Mouse (Mus musculus): ENCODE measurements around the gene Tmem108. TPM values are rescaled to one million over a fixed set of nuclear protein-coding genes. Genes with fewer than 3 reads are reported as not detected.

Tmem108 gene
- 1 to 10 TPM; 3.7 TPM for total RNA-seq (2021)
- long read RNA-seq, experiment 1 = 0 reads
- long read RNA-seq, experiment 2, partial matches to known transcripts = 0 of 2 reads
- long read RNA-seq, experiment 2, other reads (novel, unspliced or antisense) = 1 of 2 reads

GRCm38 (mm10) chr9:103761647-103762084, at the start of gene Tmem108:
TSS of gene Tmem108 (minus strand) at chr9:103761837.
- DNase-seq = peak; percentile 93 to 95

GRCm38 (mm10) chr9:103789029-103789428, 27.4 kb upstream of the Tmem108 start:
- DNase-seq = no peak

GRCm38 (mm10) chr9:103784156-103784555, 22.5 kb upstream of the Tmem108 start:
- no peak for DNase-seq

- DNase-seq = no peak
These were observed 21.6 kb upstream of the Tmem108 start for GRCm38 (mm10) chr9:103783276-103783675.

GRCm38 (mm10) chr9:103782306-103782705, 20.7 kb upstream of the Tmem108 start:
- DNase-seq = no peak

GRCm38 (mm10) chr9:103781407-103781806, 19.8 kb upstream of the Tmem108 start:
- DNase-seq = no peak

GRCm38 (mm10) chr9:103780598-103780997, 19.0 kb upstream of the Tmem108 start:
- no peak for DNase-seq

GRCm38 (mm10) chr9:103778185-103778584, 16.5 kb upstream of the Tmem108 start:
- DNase-seq = no peak

GRCm38 (mm10) chr9:103761151-103761571, 476 bp downstream of the Tmem108 start:
- DNase-seq = peak in 1 of 2 experiments; percentile 40

- no peak for DNase-seq
These were observed 1.3 kb downstream of the Tmem108 start for GRCm38 (mm10) chr9:103760356-103760755.

GRCm38 (mm10) chr9:103759829-103760228, 1.8 kb downstream of the Tmem108 start:
- no peak for DNase-seq

GRCm38 (mm10) chr9:103758930-103759695, 2.5 kb downstream of the Tmem108 start:
- peak; percentile 82 to 84 for DNase-seq

GRCm38 (mm10) chr9:103758246-103758645, 3.4 kb downstream of the Tmem108 start:
- DNase-seq = no peak

- no peak for DNase-seq
These were observed 9.0 kb downstream of the Tmem108 start for GRCm38 (mm10) chr9:103752618-103753017.

- no peak for DNase-seq
These were observed 10.1 kb downstream of the Tmem108 start for GRCm38 (mm10) chr9:103751568-103751967.

- peak; percentile 23 to 53 for DNase-seq
These were observed 11.1 kb downstream of the Tmem108 start for GRCm38 (mm10) chr9:103750491-103750890.

GRCm38 (mm10) chr9:103746598-103746997, 15.0 kb downstream of the Tmem108 start:
- no peak for DNase-seq

- no peak for DNase-seq
These were observed 21.5 kb downstream of the Tmem108 start for GRCm38 (mm10) chr9:103740145-103740544.

GRCm38 (mm10) chr9:103739062-103739461, 22.6 kb downstream of the Tmem108 start:
- DNase-seq = no peak

GRCm38 (mm10) chr9:103729716-103730115, 31.9 kb downstream of the Tmem108 start:
- DNase-seq = no peak

GRCm38 (mm10) chr9:103726751-103727462, 34.7 kb downstream of the Tmem108 start:
- DNase-seq = no peak

- no peak for DNase-seq
These were observed 36.1 kb downstream of the Tmem108 start for GRCm38 (mm10) chr9:103725497-103725896.

GRCm38 (mm10) chr9:103721486-103721885, 40.2 kb downstream of the Tmem108 start:
- DNase-seq = no peak
